7 mouse cellular contexts compared by ENCODE assay signal in the genomic region with DNA sequence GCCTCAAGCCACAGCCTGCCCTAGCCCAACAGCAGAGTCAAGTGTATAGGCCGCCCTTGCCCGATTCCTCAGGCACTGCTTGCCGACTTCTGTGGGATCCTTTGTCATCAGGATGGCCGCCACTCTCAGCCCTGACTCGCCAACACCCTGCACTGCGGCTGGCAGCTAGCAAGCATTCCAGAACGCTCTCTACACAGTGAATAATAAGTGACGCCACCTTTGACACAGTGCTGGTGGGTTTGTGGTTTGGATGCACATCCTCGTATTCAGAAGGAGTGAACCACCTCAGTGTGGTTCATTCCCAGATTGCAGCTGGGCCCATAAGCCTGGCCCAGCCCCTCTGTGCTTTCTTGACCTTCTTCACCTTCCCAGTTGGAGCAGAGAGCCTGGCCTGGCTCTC. TPM values are rescaled to one million over a fixed set of nuclear protein-coding genes. Genes with fewer than 3 reads are reported as not detected.
DNase-seq lines count a peak whose midpoint lies in the region; ATAC-seq and TF ChIP-seq lines count a peak whose summit lies in the region.

No protein-coding gene starts in this region.

- no peak overlapping the region for H3K4me3 ChIP-seq in neural tube, embryonic 13.5 days
- H3K4me3 ChIP-seq in embryonic fibroblast, embryonic 13.5 days (ENCODE audit: insufficient read depth, low read length): no peak overlapping the region
- no peak overlapping the region for H3K4me3 ChIP-seq in hindbrain, embryonic 15.5 days
- no peak overlapping the region for H3K4me3 ChIP-seq in stomach, embryonic 15.5 days (replicated peaks)

- 61% methylated on average over 9 of the region's 9 CpGs for WGBS in neural tube, embryonic 13.5 days
- 45% methylated on average over 9 of the region's 9 CpGs for WGBS in hindbrain, embryonic 15.5 days
- WGBS in stomach, embryonic 15.5 days: 61% methylated on average over 9 of the region's 9 CpGs

- no peaks in the 10 kb centered on the region for H3K27me3 ChIP-seq in neural tube, embryonic 13.5 days
- no peaks in the 10 kb centered on the region for H3K27me3 ChIP-seq in hindbrain, embryonic 15.5 days
- no peaks in the 10 kb centered on the region for H3K27me3 ChIP-seq in stomach, embryonic 15.5 days (replicated peaks)

- H3K36me3 ChIP-seq in neural tube, embryonic 13.5 days: no peaks in the 10 kb centered on the region
- no peaks in the 10 kb centered on the region for H3K36me3 ChIP-seq in hindbrain, embryonic 15.5 days
- no peaks in the 10 kb centered on the region for H3K36me3 ChIP-seq in stomach, embryonic 15.5 days

- H3K27ac ChIP-seq in neural tube, embryonic 13.5 days (replicated peaks): peak overlapping the region; percentile 49; the same call in 1 of the 2 replicates
- peak overlapping the region; percentile 80 for H3K27ac ChIP-seq in embryonic fibroblast, embryonic 13.5 days (ENCODE audit: insufficient read depth, low read length)
- peak overlapping the region; percentile 26 for H3K27ac ChIP-seq in hindbrain, embryonic 15.5 days (replicated peaks)
- H3K27ac ChIP-seq in stomach, embryonic 15.5 days: peak overlapping the region; percentile 58

- no peak for TF ChIP-seq POLR2A in embryonic fibroblast, embryonic 13.5 days (IDR thresholded peaks at IDR 0.05; ENCODE audit: low read depth, low read length)

- H3K4me2 ChIP-seq in neural tube, embryonic 13.5 days: no peak overlapping the region
- no peak overlapping the region for H3K4me2 ChIP-seq in hindbrain, embryonic 15.5 days
- H3K4me2 ChIP-seq in stomach, embryonic 15.5 days: no peak overlapping the region

- no peak for ATAC-seq in neural tube, embryonic 13.5 days (ENCODE audit: low read depth)
- ATAC-seq in hindbrain, embryonic 15.5 days (ENCODE audit: low FRiP score, low read depth): no peak
- no peak for ATAC-seq in stomach, embryonic 15.5 days (ENCODE audit: insufficient read depth, low FRiP score, low read depth)

- H3K9ac ChIP-seq in neural tube, embryonic 13.5 days: peak overlapping the region; percentile 38; the same call in 1 of the 2 replicates
- no peak overlapping the region for H3K9ac ChIP-seq in hindbrain, embryonic 15.5 days
- H3K9ac ChIP-seq in stomach, embryonic 15.5 days: no peak overlapping the region

- H3K4me1 ChIP-seq in neural tube, embryonic 13.5 days (replicated peaks): peaks cover 98% of the 10 kb centered on the region
- H3K4me1 ChIP-seq in embryonic fibroblast, embryonic 13.5 days (ENCODE audit: control insufficient read depth, insufficient read depth, low read length): peaks cover 43% of the 10 kb centered on the region
- H3K4me1 ChIP-seq in hindbrain, embryonic 15.5 days (replicated peaks): peaks cover 98% of the 10 kb centered on the region
- H3K4me1 ChIP-seq in stomach, embryonic 15.5 days: peaks cover 95% of the 10 kb centered on the region

- H3K9me3 ChIP-seq in neural tube, embryonic 13.5 days: no peaks in the 10 kb centered on the region
- H3K9me3 ChIP-seq in hindbrain, embryonic 15.5 days: no peaks in the 10 kb centered on the region
- no peaks in the 10 kb centered on the region for H3K9me3 ChIP-seq in stomach, embryonic 15.5 days

- DNase-seq in neural tube, embryonic 10.5 days (ENCODE audit: extremely low spot score, low spot score): no peak
- no peak for DNase-seq in MN1 (ENCODE audit: low spot score)
- no peak for DNase-seq in urinary bladder, postnatal 4 days (ENCODE audit: low spot score in 2 of 2)

- TF ChIP-seq CTCF in embryonic fibroblast, embryonic 13.5 days (IDR thresholded peaks at IDR 0.05; ENCODE audit: borderline replicate concordance, insufficient read depth, low read length): no peak

RNA-seq across cellular contexts. Expression of a gene that starts 17.1 kb away (rescaled TPM):
- 57.2 and 66.2 TPM in 2 replicates for polyA plus RNA-seq in neural tube, embryonic 13.5 days (2015; fragmentation: Nextera tagmentation; extraction: Ambion mirVana)
- polyA plus RNA-seq in embryonic fibroblast, embryonic 13.5 days (2011; ENCODE audit: insufficient read length, low read depth, missing spikeins): 61.9 and 73.9 TPM in 2 replicates
- polyA plus RNA-seq in hindbrain, embryonic 15.5 days (2015; fragmentation: Nextera tagmentation; extraction: Ambion mirVana): 70.9 and 72.6 TPM in 2 replicates
- polyA plus RNA-seq in stomach, embryonic 15.5 days (2015; fragmentation: Nextera tagmentation; extraction: Ambion mirVana): 29.0 and 31.3 TPM in 2 replicates

Comparison
In these comparisons a context has a peak if more than half of its experiments do, and no peak if none do; other contexts are left out.
1. H3K27ac ChIP-seq: peak in every context shown above with its lines; median percentile 80 in embryonic fibroblast, embryonic 13.5 days; 58 in stomach, embryonic 15.5 days; 49 in neural tube, embryonic 13.5 days; 26 in hindbrain, embryonic 15.5 days.